Mouse (Mus musculus) intestine, embryonic 15.5 days (tissue): ENCODE results near the gene Cd300a. TPM values are rescaled to one million over a fixed set of nuclear protein-coding genes. Genes with fewer than 3 reads are reported as not detected.
"Not testable (repeated sequence)": the region's sequence is repeated elsewhere in the genome, so short reads cannot be mapped to it uniquely, and the experiment has no call there.

Source experiments
- ATAC-seq: fragments of 200-750 bp; cut with Nextera tagmentation; 2 replicates; pipeline ENCODE4 v1.8.0; 2017; ENCODE audit warnings: moderate TSS enrichment, moderate library complexity
- H3K27ac ChIP-seq: fragments of 300-500 bp; sonication (generic); 2 replicates; pipeline ENCODE4 v1.5.1; 2015; ENCODE audit warnings: mild to moderate bottlenecking, inconsistent platforms
- H3K27me3 ChIP-seq: fragments of 300-500 bp; sonication (generic); replicated peaks from 2 replicates; pipeline ENCODE4 v1.6.1; 2015; ENCODE audit warnings: inconsistent platforms
- H3K36me3 ChIP-seq: fragments of 300-500 bp; sonication (generic); 2 replicates; pipeline ENCODE4 v1.6.1; 2015; ENCODE audit warnings: inconsistent platforms
- H3K4me1 ChIP-seq: fragments of 300-500 bp; sonication (generic); replicated peaks from 2 replicates; pipeline ENCODE4 v1.6.1; 2015; ENCODE audit warnings: inconsistent platforms
- H3K4me2 ChIP-seq: fragments of 300-500 bp; sonication (generic); replicated peaks from 2 replicates; pipeline ENCODE4 v1.6.1; 2015; ENCODE audit warnings: mild to moderate bottlenecking, inconsistent platforms
- H3K4me3 ChIP-seq: fragments of 300-500 bp; sonication (generic); replicated peaks from 2 replicates; pipeline ENCODE4 v1.5.1; 2015; ENCODE audit warnings: inconsistent platforms
- H3K9ac ChIP-seq: fragments of 300-500 bp; sonication (generic); 2 replicates; pipeline ENCODE4 v1.6.1; 2015; ENCODE audit warnings: inconsistent platforms
- H3K9me3 ChIP-seq: fragments of 300-500 bp; sonication (generic); 2 replicates; pipeline ENCODE4 v1.6.1; 2016; ENCODE audit warnings: inconsistent platforms
- WGBS: fragments of 180-500 bp; shearing (Covaris S2); methylation state at CpG from one replicate; pipeline ENCODE4 v1.1.7; 2015; 5-methylcytosine and 5-hydroxymethylcytosine counted together
- polyA plus RNA-seq: library from polyadenylated mRNA; unstranded; fragments of >200 nt; fragmentation: Nextera tagmentation; extraction: Ambion mirVana; gene quantifications from 2 replicates; pipeline ENCODE4 v1.2.1, GENCODE M21; 2015

Cd300a gene
- polyA plus RNA-seq, 1 experiment from 2014 or later, result 1.2 TPM

GRCm38 (mm10) chr11:114883251-114883789 lies 6.5 kb upstream of the Cd300a start:
- Histone ChIP-seq H3K27ac (no peak overlapping the region), H3K9ac (no peak overlapping the region), H3K9me3 (no peaks in the 10 kb centered on the region), H3K4me2 (no peak overlapping the region), H3K4me3 (no peak overlapping the region), H3K36me3 (no peaks in the 10 kb centered on the region), H3K4me1 (no peaks in the 10 kb centered on the region), H3K27me3 (no peaks in the 10 kb centered on the region)
- no peak for ATAC-seq
- 90% methylated on average over 4 of the region's 4 CpGs for WGBS

- Histone ChIP-seq H3K36me3 (no peaks in the 10 kb centered on the region), H3K4me3 (no peak overlapping the region), H3K4me2 (no peak overlapping the region), H3K9me3 (no peaks in the 10 kb centered on the region), H3K27ac (no peak overlapping the region), H3K9ac (no peak overlapping the region), H3K4me1 (no peaks in the 10 kb centered on the region), H3K27me3 (no peaks in the 10 kb centered on the region)
- no peak for ATAC-seq
- WGBS, result 86% methylated on average over 4 of the region's 4 CpGs
These were observed 5.3 kb upstream of the Cd300a start for GRCm38 (mm10) chr11:114884380-114885100.

GRCm38 (mm10) chr11:114890542-114890941 lies 701 bp downstream of the Cd300a start:
- Histone ChIP-seq H3K4me3 (no peak overlapping the region), H3K9ac (no peak overlapping the region), H3K36me3 (no peaks in the 10 kb centered on the region), H3K27me3 (no peaks in the 10 kb centered on the region), H3K27ac (no peak overlapping the region), H3K9me3 (no peaks in the 10 kb centered on the region), H3K4me2 (no peak overlapping the region), H3K4me1 (no peaks in the 10 kb centered on the region)
- WGBS, result 56% methylated on average over 5 of the region's 5 CpGs
- no peak for ATAC-seq

GRCm38 (mm10) chr11:114896085-114896484 lies 6.2 kb downstream of the Cd300a start:
- Histone ChIP-seq H3K27ac (no peak overlapping the region), H3K4me1 (no peaks in the 10 kb centered on the region), H3K36me3 (no peaks in the 10 kb centered on the region), H3K4me3 (no peak overlapping the region), H3K4me2 (no peak overlapping the region), H3K9me3 (no peaks in the 10 kb centered on the region), H3K9ac (no peak overlapping the region), H3K27me3 (no peaks in the 10 kb centered on the region)
- no peak for ATAC-seq
- WGBS, result 83% methylated on average over 3 of the region's 3 CpGs

GRCm38 (mm10) chr11:114898026-114898425 lies 8.2 kb downstream of the Cd300a start:
- Histone ChIP-seq H3K4me2 (no peak overlapping the region), H3K36me3 (no peaks in the 10 kb centered on the region), H3K27ac (no peak overlapping the region), H3K9me3 (no peaks in the 10 kb centered on the region), H3K9ac (no peak overlapping the region), H3K4me1 (no peaks in the 10 kb centered on the region), H3K27me3 (no peaks in the 10 kb centered on the region), H3K4me3 (no peak overlapping the region)
- WGBS, result 28% methylated on average over 1 of the region's 1 CpGs
- no peak for ATAC-seq

- Histone ChIP-seq H3K36me3 (no peaks in the 10 kb centered on the region), H3K9ac (no peak overlapping the region), H3K4me3 (no peak overlapping the region), H3K27me3 (no peaks in the 10 kb centered on the region), H3K9me3 (no peaks in the 10 kb centered on the region), H3K27ac (no peak overlapping the region), H3K4me1 (no peaks in the 10 kb centered on the region), H3K4me2 (no peak overlapping the region)
- no peak for ATAC-seq
- 88% methylated on average over 4 of the region's 4 CpGs for WGBS
These were observed 13.4 kb downstream of the Cd300a start for GRCm38 (mm10) chr11:114903224-114903623.

- Histone ChIP-seq H3K36me3 (no peaks in the 10 kb centered on the region), H3K9me3 (no peaks in the 10 kb centered on the region), H3K9ac (no peak overlapping the region), H3K27me3 (no peaks in the 10 kb centered on the region), H3K27ac (no peak overlapping the region), H3K4me1 (no peaks in the 10 kb centered on the region), H3K4me2 (no peak overlapping the region), H3K4me3 (no peak overlapping the region)
- no peak for ATAC-seq
- 76% methylated on average over 4 of the region's 4 CpGs for WGBS
These were observed 17.7 kb downstream of the Cd300a start for GRCm38 (mm10) chr11:114907567-114907966.

- 44% methylated on average over 4 of the region's 4 CpGs for WGBS
- H3K9me3 ChIP-seq, result no peaks in the 10 kb centered on the region
- H3K4me3 ChIP-seq, result no peak overlapping the region
- H3K27ac ChIP-seq, result no peak overlapping the region
- no peak overlapping the region for H3K4me2 ChIP-seq
- ATAC-seq, result no peak
- no peaks in the 10 kb centered on the region for H3K36me3 ChIP-seq
- no peaks in the 10 kb centered on the region for H3K27me3 ChIP-seq
- no peak overlapping the region for H3K9ac ChIP-seq
- H3K4me1 ChIP-seq, result no peaks in the 10 kb centered on the region
These were observed 18.2 kb downstream of the Cd300a start for GRCm38 (mm10) chr11:114908086-114908485.

- 31% methylated on average over 3 of the region's 3 CpGs for WGBS
These were observed 19.7 kb downstream of the Cd300a start for GRCm38 (mm10) chr11:114909538-114909937.

GRCm38 (mm10) chr11:114912847-114913246 lies 23.0 kb downstream of the Cd300a start:
- Histone ChIP-seq H3K4me3 (no peak overlapping the region), H3K27ac (no peak overlapping the region), H3K36me3 (no peaks in the 10 kb centered on the region), H3K27me3 (no peaks in the 10 kb centered on the region), H3K4me1 (no peaks in the 10 kb centered on the region), H3K9me3 (no peaks in the 10 kb centered on the region), H3K4me2 (no peak overlapping the region), H3K9ac (no peak overlapping the region)
- WGBS, result 12% methylated on average over 9 of the region's 9 CpGs
- peak; percentile 49 for ATAC-seq

More at GRCm38 (mm10) chr11:114909538-114909937, 19.7 kb downstream of the Cd300a start:
- not testable (repeated sequence) for H3K4me2 ChIP-seq, ATAC-seq, H3K4me1 ChIP-seq, H3K9me3 ChIP-seq, H3K27me3 ChIP-seq, H3K9ac ChIP-seq, H3K27ac ChIP-seq, H3K36me3 ChIP-seq, H3K4me3 ChIP-seq

- ATAC-seq, result no peak
- no peak overlapping the region for H3K4me2 ChIP-seq
- no peak overlapping the region for H3K4me3 ChIP-seq
- H3K27ac ChIP-seq, result no peak overlapping the region
- no peak overlapping the region for H3K9ac ChIP-seq
- no peaks in the 10 kb centered on the region for H3K36me3 ChIP-seq
- H3K4me1 ChIP-seq, result no peaks in the 10 kb centered on the region
- H3K27me3 ChIP-seq, result no peaks in the 10 kb centered on the region
- no peaks in the 10 kb centered on the region for H3K9me3 ChIP-seq
- 33% methylated on average over 7 of the region's 7 CpGs for WGBS
These were observed 25.1 kb downstream of the Cd300a start for GRCm38 (mm10) chr11:114914978-114915377.

GRCm38 (mm10) chr11:114917120-114917519 lies 27.3 kb downstream of the Cd300a start:
- Histone ChIP-seq H3K4me3 (no peak overlapping the region), H3K4me1 (no peaks in the 10 kb centered on the region), H3K9me3 (no peaks in the 10 kb centered on the region), H3K36me3 (no peaks in the 10 kb centered on the region), H3K27me3 (no peaks in the 10 kb centered on the region), H3K27ac (no peak overlapping the region), H3K9ac (no peak overlapping the region), H3K4me2 (no peak overlapping the region)
- WGBS, result 72% methylated on average over 6 of the region's 6 CpGs
- no peak for ATAC-seq

- Histone ChIP-seq H3K4me1 (no peaks in the 10 kb centered on the region), H3K9me3 (no peaks in the 10 kb centered on the region), H3K4me2 (no peak overlapping the region), H3K27ac (no peak overlapping the region), H3K9ac (no peak overlapping the region), H3K4me3 (no peak overlapping the region), H3K27me3 (no peaks in the 10 kb centered on the region), H3K36me3 (no peaks in the 10 kb centered on the region)
- WGBS, result 78% methylated on average over 4 of the region's 4 CpGs
- no peak for ATAC-seq
These were observed 32.6 kb downstream of the Cd300a start for GRCm38 (mm10) chr11:114922439-114922838.
